Mouse (Mus musculus): ENCODE results near the gene Ptpn7. TPM values are rescaled to one million over a fixed set of nuclear protein-coding genes. Genes with fewer than 3 reads are reported as not detected.

Ptpn7 gene
- total and polyA plus RNA-seq, 3 experiments: 61.4 to 81.9 (median 81.9) TPM

DNA sequence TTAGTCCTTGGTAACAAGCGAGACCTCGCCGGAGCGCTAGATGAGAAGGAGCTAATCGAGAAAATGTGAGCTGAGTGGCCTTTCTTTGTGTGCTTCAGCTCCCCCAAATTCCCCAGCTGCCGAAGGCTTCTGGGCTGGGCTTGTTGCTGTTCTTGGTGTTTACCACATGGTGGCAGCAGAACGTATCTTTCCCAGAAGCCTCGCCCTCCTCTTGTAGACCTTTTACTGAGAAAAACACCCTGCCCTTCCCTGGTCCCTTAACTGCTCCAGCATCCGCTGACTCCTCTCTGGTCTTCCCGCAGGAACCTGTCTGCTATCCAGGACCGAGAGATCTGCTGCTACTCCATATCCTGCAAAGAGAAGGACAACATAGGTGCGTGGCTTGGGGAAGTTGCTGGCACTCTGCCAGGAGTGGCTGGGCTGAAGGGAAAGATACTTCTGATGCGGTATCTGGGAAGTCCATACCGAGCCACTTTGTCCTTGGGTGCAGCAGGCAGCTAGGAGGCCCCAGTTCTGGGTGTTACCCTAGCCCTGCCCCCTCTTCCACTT, 22.0 kb downstream of the Ptpn7 start:
- H3K79me2 ChIP-seq (replicated peaks; ENCODE audit: control insufficient read depth, extremely low read depth, insufficient read depth, poor library complexity, severe bottlenecking): no peaks in the 10 kb centered on the region
- dilution Hi-C loops (cut with MboI; ENCODE audit: extremely low pct_ligation_motif_present, extremely low pct_unique_long_range_greater_than_20kb, low sequenced_read_pairs) (no loop called here), in situ Hi-C loops (cut with MboI; ENCODE audit: low pct_ligation_motif_present, low pct_unique_long_range_greater_than_20kb, low sequenced_read_pairs) (loop anchor here (25.0 kb wide), 1 partner anchor 508 kb away; no protein-coding TSS in a partner anchor)
- H3K27ac ChIP-seq (ENCODE audit: insufficient read depth, low read depth): no peak overlapping the region
- no peak overlapping the region for H3K4me3 ChIP-seq (replicated peaks in 1 of 3; ENCODE audit: low read depth in 2 of 3, low read length in 2 of 3, poor library complexity in 1 of 3)
- H3K4me1 ChIP-seq (ENCODE audit: control insufficient read depth in 1 of 2, insufficient read depth in 2 of 2): peaks cover 5 to 24% of the 10 kb centered on the region in 2 experiments; a peak in 2 of 4 replicates
- no peaks in the 10 kb centered on the region for H3K9me3 ChIP-seq (replicated peaks; ENCODE audit: low read length)
- no peak overlapping the region for H3K4me2 ChIP-seq (ENCODE audit: insufficient read depth, low read depth, poor library complexity, severe bottlenecking)
- DNase-seq (ENCODE audit: extremely low read depth): peak; percentile 77
- no peaks in the 10 kb centered on the region for H3K27me3 ChIP-seq (replicated peaks)
- no peak overlapping the region for H3K9ac ChIP-seq (ENCODE audit: insufficient read depth, low read depth)
- TF ChIP-seq RAD21 (IDR thresholded peaks at IDR 0.05; ENCODE audit: low read depth, low read length) (peak; percentile 78), NELFE (IDR thresholded peaks at IDR 0.05; ENCODE audit: low read depth, low read length) (no peak), GABPA (IDR thresholded peaks at IDR 0.05; ENCODE audit: insufficient replicate concordance, low read depth, low read length) (no peak), JUND (conservative IDR thresholded peaks at IDR 0.05; ENCODE audit: low read depth, low read length) (no peak), CTCF (conservative IDR thresholded peaks at IDR 0.05 in 1 of 2, IDR thresholded peaks at IDR 0.05 in 1 of 2; ENCODE audit: low read depth in 2 of 2, low read length in 2 of 2) (peak; percentile 56 to 87; a peak in 3 of 4 replicates), CHD1 (IDR thresholded peaks at IDR 0.05; ENCODE audit: low read depth, low read length) (no peak), ZC3H11A (IDR thresholded peaks at IDR 0.05; ENCODE audit: low read depth, low read length) (no peak), UBTF (IDR thresholded peaks at IDR 0.05; ENCODE audit: low read depth, low read length) (no peak), POLR2AphosphoS2 (IDR thresholded peaks at IDR 0.05; ENCODE audit: low read depth, low read length) (no peak), PAX5 (IDR thresholded peaks at IDR 0.05; ENCODE audit: low read length) (no peak), MYC (IDR thresholded peaks at IDR 0.05; ENCODE audit: low read depth, low read length) (no peak), SMC3 (IDR thresholded peaks at IDR 0.05; ENCODE audit: low read depth, low read length) (peak; percentile 78)
- peaks cover 13 to 70% of the 10 kb centered on the region in 2 experiments for H3K36me3 ChIP-seq (replicated peaks in 1 of 2; ENCODE audit: control insufficient read depth in 1 of 2, insufficient read depth in 1 of 2, low read length in 1 of 2)

DNA sequence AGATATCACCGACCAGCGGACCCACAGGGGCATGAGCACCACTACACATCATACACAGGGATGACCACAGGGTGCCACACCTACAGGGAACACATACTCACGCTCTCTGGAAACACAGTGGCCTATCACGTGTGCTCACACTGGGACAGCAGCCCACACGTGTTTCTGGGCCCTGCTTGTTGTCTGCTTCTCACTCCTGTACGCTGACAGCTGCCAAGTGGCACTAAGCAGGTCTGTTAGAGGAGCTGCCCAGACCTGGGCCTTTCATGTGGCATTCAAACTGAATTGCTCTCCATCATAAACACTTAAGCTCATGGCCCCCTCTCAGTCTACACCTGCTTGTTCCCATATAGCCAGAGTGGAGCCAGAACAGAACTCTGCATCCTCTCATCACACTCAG, 23.8 kb downstream of the Ptpn7 start:
- H3K36me3 ChIP-seq (replicated peaks in 1 of 2; ENCODE audit: control insufficient read depth in 1 of 2, insufficient read depth in 1 of 2, low read length in 1 of 2): peaks cover 13 to 54% of the 10 kb centered on the region in 2 experiments
- no peak overlapping the region for H3K27ac ChIP-seq (ENCODE audit: insufficient read depth, low read depth)

More for the DNA sequence above, 23.8 kb downstream of the Ptpn7 start:
- Histone ChIP-seq H3K4me1 (ENCODE audit: control insufficient read depth in 1 of 2, insufficient read depth in 2 of 2) (peaks cover 5 to 21% of the 10 kb centered on the region in 2 experiments; a peak in 2 of 4 replicates), H3K79me2 (replicated peaks; ENCODE audit: control insufficient read depth, extremely low read depth, insufficient read depth, poor library complexity, severe bottlenecking) (no peaks in the 10 kb centered on the region), H3K9ac (ENCODE audit: insufficient read depth, low read depth) (no peak overlapping the region), H3K27me3 (replicated peaks) (no peaks in the 10 kb centered on the region), H3K9me3 (replicated peaks; ENCODE audit: low read length) (no peaks in the 10 kb centered on the region), H3K4me3 (replicated peaks in 1 of 3; ENCODE audit: low read depth in 2 of 3, low read length in 2 of 3, poor library complexity in 1 of 3) (no peak overlapping the region), H3K4me2 (ENCODE audit: insufficient read depth, low read depth, poor library complexity, severe bottlenecking) (no peak overlapping the region)
- TF ChIP-seq E2F4 (IDR thresholded peaks at IDR 0.05; ENCODE audit: insufficient replicate concordance, low read depth, low read length): no peak
- no peak for TF ChIP-seq JUND (conservative IDR thresholded peaks at IDR 0.05; ENCODE audit: low read depth, low read length)
- no peak for TF ChIP-seq NRF1 (IDR thresholded peaks at IDR 0.05; ENCODE audit: low read depth, low read length)
- TF ChIP-seq NELFE (IDR thresholded peaks at IDR 0.05; ENCODE audit: low read depth, low read length): no peak
- no peak for TF ChIP-seq SIN3A (IDR thresholded peaks at IDR 0.05; ENCODE audit: low read length)
- no peak for TF ChIP-seq HCFC1 (IDR thresholded peaks at IDR 0.05; ENCODE audit: low read depth, low read length)
- no peak for TF ChIP-seq ELF1 (IDR thresholded peaks at IDR 0.05; ENCODE audit: low read depth, low read length)
- DNase-seq (ENCODE audit: extremely low read depth): no peak
- in situ Hi-C loops (cut with MboI; ENCODE audit: low pct_ligation_motif_present, low pct_unique_long_range_greater_than_20kb, low sequenced_read_pairs) (loop anchor here (25.0 kb wide), 1 partner anchor 506 kb away; no protein-coding TSS in a partner anchor), dilution Hi-C loops (cut with MboI; ENCODE audit: extremely low pct_ligation_motif_present, extremely low pct_unique_long_range_greater_than_20kb, low sequenced_read_pairs) (no loop called here)

Measured in CH12.LX (cell line).